Mouse (Mus musculus) adrenal gland (tissue): ENCODE results near the gene Cabp7.

ENCODE experiments used
- intact Hi-C: fragments of 180-260 bp; cut with DNase I; formaldehyde crosslinking; loops from one replicate; pipeline ENCODE4 v1.15.1; 2025

The Cabp7 gene

GRCm38 (mm10) chr11:4705178-4705577 is 41.4 kb downstream of the Cabp7 start:
- intact Hi-C loops: no loop called here

- intact Hi-C loops: no loop called here
Observed at GRCm38 (mm10) chr11:4704072-4704964, 42.3 kb downstream of the Cabp7 start, which contains the start of the genes Uqcr10 and Zmat5. Gene Uqcr10 (minus strand): TSS chr11:4704342. Gene Zmat5 (plus strand): TSS chr11:4704678.

GRCm38 (mm10) chr11:4703688-4704071 is 42.9 kb downstream of the Cabp7 start:
- intact Hi-C loops: no loop called here

- intact Hi-C loops: no loop called here
Observed at GRCm38 (mm10) chr11:4700726-4701125, 45.9 kb downstream of the Cabp7 start.

GRCm38 (mm10) chr11:4697043-4697983 is 49.3 kb downstream of the Cabp7 start:
- intact Hi-C loops: loop anchor here (5.0 kb wide), 2 partner anchors 40 to 55 kb away; no protein-coding TSS in a partner anchor

GRCm38 (mm10) chr11:4692162-4692561 is 54.4 kb downstream of the Cabp7 start:
- intact Hi-C loops: no loop called here

GRCm38 (mm10) chr11:4691213-4691612 is 55.4 kb downstream of the Cabp7 start:
- intact Hi-C loops: no loop called here

- intact Hi-C loops: no loop called here
Observed at GRCm38 (mm10) chr11:4690353-4690752, 56.2 kb downstream of the Cabp7 start.

- intact Hi-C loops: no loop called here
Observed at GRCm38 (mm10) chr11:4688632-4689380, 57.8 kb downstream of the Cabp7 start.

GRCm38 (mm10) chr11:4687874-4688273 is 58.7 kb downstream of the Cabp7 start:
- intact Hi-C loops: no loop called here

GRCm38 (mm10) chr11:4687027-4687426 is 59.6 kb downstream of the Cabp7 start:
- intact Hi-C loops: no loop called here
